Mouse (Mus musculus) heart, adult 2 months (tissue): ENCODE data around the gene Treml4.

Experiments used
- CTCF ChIP-seq: fragments of 200-600 bp; IDR thresholded peaks from 2 replicates; pipeline ENCODE4 v1.8.1; 2022; ENCODE audit warnings: antibody characterized with exemption, mild to moderate bottlenecking, moderate library complexity
- EP300 ChIP-seq: fragments of 200-500 bp; IDR thresholded peaks from 2 replicates; pipeline ENCODE4 v1.6.1; 2011; ENCODE audit warnings: low read depth, low read length, control low read depth; ENCODE audit not compliant: insufficient read depth

DNA sequence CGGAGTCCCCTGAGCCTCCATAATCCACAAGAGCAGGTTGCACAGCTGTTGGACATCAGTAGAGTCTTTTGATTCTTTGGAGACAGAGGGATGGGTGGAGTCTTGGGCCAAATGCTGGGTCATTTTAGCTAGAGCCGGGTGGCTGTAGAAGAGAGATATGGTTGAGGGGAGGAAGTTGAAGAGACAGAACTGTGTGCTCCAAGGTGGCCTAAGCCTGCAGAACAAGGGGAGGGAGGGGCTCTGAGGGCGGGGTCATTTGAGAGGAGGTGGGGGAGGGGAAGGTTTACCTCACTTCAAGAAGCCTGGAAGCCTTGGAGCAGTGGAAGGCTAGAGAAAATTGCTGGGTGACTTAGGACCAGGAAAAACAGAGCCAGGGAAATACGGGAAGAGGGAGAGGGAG, 35.1 kb downstream of the Treml4 start, which contains the start of gene Treml2:
- TF ChIP-seq EP300: no peak
- no peak for TF ChIP-seq CTCF
